Comparison of ENCODE assay signal across 20 mouse cellular contexts in the genomic region with DNA sequence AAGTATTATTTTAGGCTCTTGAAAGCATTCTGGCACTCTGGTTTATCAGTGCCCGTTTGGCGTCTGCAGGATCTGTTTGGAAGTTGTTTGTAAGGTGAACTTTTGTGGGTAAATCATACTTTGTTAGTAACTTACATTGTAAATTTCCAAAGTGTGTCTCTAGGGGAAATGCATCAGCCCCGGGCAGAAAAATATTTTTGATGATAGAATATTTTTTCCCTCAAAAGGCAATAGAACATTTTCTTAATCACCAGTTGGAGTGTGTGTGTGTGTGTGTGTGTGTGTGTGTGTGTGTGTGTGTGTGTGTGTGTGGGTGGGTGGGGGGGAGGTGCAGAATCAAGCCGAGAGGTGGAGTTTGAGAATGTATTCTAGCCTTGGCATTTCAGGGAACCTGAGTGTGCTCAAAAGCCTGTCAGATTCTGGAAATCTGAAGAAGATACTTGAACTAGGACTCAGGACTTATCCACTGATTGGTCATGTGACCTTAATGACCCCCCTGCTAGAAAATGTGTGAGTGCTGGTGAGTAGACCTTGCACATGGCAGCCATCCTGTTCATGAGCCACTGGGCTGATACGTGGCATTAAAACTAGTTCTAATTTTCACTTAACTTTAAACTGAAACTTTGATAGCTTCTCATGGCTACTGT. TPM values are rescaled to one million over a fixed set of nuclear protein-coding genes. Genes with fewer than 3 reads are reported as not detected.
A peak's percentile ranks its signal among the peaks of the same experiment; 100 is the strongest.
DNase-seq lines count a peak whose midpoint lies in the region; ATAC-seq and TF ChIP-seq lines count a peak whose summit lies in the region.
"Had no signal": no experiment of that assay in that cellular context is flagged by ENCODE, and none has a peak within 500 bp of the region (broad histone marks: within the 10 kb centered on the region; RNA-seq: fewer than 3 reads in every experiment).

No protein-coding gene starts in this region.

- H3K79me3 ChIP-seq in C2C12 (ENCODE audit: low read depth) = no peaks in the 10 kb centered on the region

- no peak overlapping the region for H3ac ChIP-seq in C2C12 (ENCODE audit: control insufficient read depth, insufficient read length, low read depth)

- no peak for TF ChIP-seq CTCF in C2C12 (IDR thresholded peaks at IDR 0.05; ENCODE audit: control insufficient read depth, insufficient read depth, insufficient read length)

- ATAC-seq in heart, embryonic 11.5 days (replicated peaks; ENCODE audit: insufficient number of reproducible peaks, low FRiP score, low TSS enrichment) = no peak
- ATAC-seq: forebrain, embryonic 13.5 days; forebrain, embryonic 15.5 days; forebrain, postnatal 0 days; Patski had no signal

- WGBS in heart, embryonic 11.5 days (ENCODE audit: insufficient replicate concordance) = 74% methylated on average over 5 of the region's 5 CpGs

- DNase-seq in adrenal gland, adult 2 months = peak; percentile 27
- no peak for DNase-seq in adrenal gland, postnatal 25 days
- DNase-seq in heart, adult 11 months = peak; percentile 72
- no peak for DNase-seq in kidney, postnatal 14 days
- DNase-seq: adrenal gland, adult 8-10 months; adrenal gland, postnatal 14 days; B cell, adult 2 months; cerebellum, adult 2 months; cerebellum, adult 9-10 months; cerebellum, postnatal 10 days; forebrain, postnatal 0 days had no signal

- no peaks in the 10 kb centered on the region for H3K79me2 ChIP-seq in C2C12 (ENCODE audit: control insufficient read depth, insufficient read depth)

- no peak overlapping the region for H3K4me3 ChIP-seq in heart, embryonic 11.5 days (ENCODE audit: low read depth, low read length)
- no peak overlapping the region for H3K4me3 ChIP-seq in C2C12 (ENCODE audit: insufficient read depth, poor library complexity, severe bottlenecking)
- no peak overlapping the region for H3K4me3 ChIP-seq in brown adipose tissue, adult 24 weeks (ENCODE audit: insufficient read depth, low read depth, low read length)
- H3K4me3 ChIP-seq: embryonic facial prominence, embryonic 10.5 days; embryonic facial prominence, embryonic 12.5 days; forebrain, embryonic 13.5 days; forebrain, embryonic 15.5 days had no signal

- no peak overlapping the region for H3K4me2 ChIP-seq in heart, embryonic 11.5 days
- H3K4me2 ChIP-seq: embryonic facial prominence, embryonic 12.5 days; forebrain, embryonic 13.5 days; forebrain, embryonic 15.5 days had no signal

- H3K9me3 ChIP-seq in heart, embryonic 11.5 days (replicated peaks; ENCODE audit: control insufficient read depth, low read length) = no peaks in the 10 kb centered on the region
- H3K9me3 ChIP-seq: embryonic facial prominence, embryonic 10.5 days; embryonic facial prominence, embryonic 12.5 days; forebrain, embryonic 13.5 days; forebrain, embryonic 15.5 days had no signal

- no peaks in the 10 kb centered on the region for H3K36me3 ChIP-seq in heart, embryonic 11.5 days (ENCODE audit: control insufficient read depth, insufficient read depth, low read length)
- H3K36me3 ChIP-seq in C2C12 (ENCODE audit: control insufficient read depth, insufficient read depth) = no peaks in the 10 kb centered on the region
- H3K36me3 ChIP-seq: embryonic facial prominence, embryonic 10.5 days; embryonic facial prominence, embryonic 12.5 days; forebrain, embryonic 15.5 days had no signal

- H3K9ac ChIP-seq in heart, embryonic 11.5 days (ENCODE audit: low read depth, low read length) = no peak overlapping the region
- H3K9ac ChIP-seq: embryonic facial prominence, embryonic 12.5 days; forebrain, embryonic 13.5 days; forebrain, embryonic 15.5 days; forebrain, postnatal 0 days had no signal

- no peaks in the 10 kb centered on the region for H3K27me3 ChIP-seq in heart, embryonic 11.5 days (ENCODE audit: control insufficient read depth, insufficient read depth, low read length)
- H3K27me3 ChIP-seq in C2C12 (ENCODE audit: control insufficient read depth, insufficient read depth, insufficient read length) = no peaks in the 10 kb centered on the region
- H3K27me3 ChIP-seq: embryonic facial prominence, embryonic 12.5 days; forebrain, embryonic 13.5 days; forebrain, embryonic 15.5 days; Patski had no signal

- H3K4me1 ChIP-seq in heart, embryonic 11.5 days (ENCODE audit: control insufficient read depth, insufficient read depth, low read length) = no peaks in the 10 kb centered on the region
- H3K4me1 ChIP-seq in brown adipose tissue, adult 24 weeks (ENCODE audit: control insufficient read depth, insufficient read depth, insufficient read length, low read length) = peaks cover 29% of the 10 kb centered on the region
- H3K4me1 ChIP-seq: forebrain, embryonic 13.5 days; forebrain, embryonic 15.5 days had no signal

- H3K27ac ChIP-seq in heart, embryonic 11.5 days (ENCODE audit: low read depth, low read length) = no peak overlapping the region
- H3K27ac ChIP-seq in brown adipose tissue, adult 24 weeks (replicated peaks; ENCODE audit: low read depth, low read length) = peak overlapping the region; percentile 72
- H3K27ac ChIP-seq: embryonic facial prominence, embryonic 10.5 days; embryonic facial prominence, embryonic 12.5 days; forebrain, embryonic 13.5 days; forebrain, embryonic 15.5 days had no signal

TF ChIP-seq in C2C12, 6 proteins besides CTCF, POLR2A, EP300 and RAD21:
- no peak for TF ChIP-seq CEBPB (IDR thresholded peaks at IDR 0.05; ENCODE audit: low read depth)
- TF ChIP-seq USF1 (IDR thresholded peaks at IDR 0.05; ENCODE audit: low read depth) = peak; percentile 27
- TF ChIP-seq MYOG (IDR thresholded peaks at IDR 0.05; ENCODE audit: control insufficient read depth, extremely low read depth, insufficient read length) = no peak

RNA-seq across cellular contexts. Expression of a gene that starts 33.4 kb away (rescaled TPM):
- 10 to 100 TPM; 26.6 to 30.2 TPM for total RNA-seq in adrenal gland, adult 2 months (2021)
- polyA plus RNA-seq in adrenal gland, adult 2 months (2012; rRNA removed) = 7.5 and 8.1 TPM in 2 replicates
- 17.8 and 27.7 TPM in 2 replicates for total RNA-seq in adrenal gland, postnatal 25 days (2021)
- polyA plus RNA-seq in heart, embryonic 11.5 days (2014; fragmentation: Nextera tagmentation; extraction: Ambion mirVana) = 4.0 TPM in 2 replicates
- polyA plus RNA-seq in C2C12 (2012; fragmentation: generic; extraction: Trizol) = 13.9 TPM
- 18.2 and 23.7 TPM in 2 replicates for polyA plus RNA-seq in brown adipose tissue, adult 24 weeks (2012; ENCODE audit: insufficient read depth, insufficient read length, missing spikeins)
- total RNA-seq: MEL had no signal

Comparison
In these comparisons a context has a peak if more than half of its experiments do, and no peak if none do; other contexts are left out.
1. DNase-seq: peak in adrenal gland, adult 2 months (single experiment) and heart, adult 11 months (single experiment); none in adrenal gland, postnatal 25 days (single experiment) and kidney, postnatal 14 days (single experiment).